Mouse (Mus musculus) NIH3T3 (cell line): ENCODE measurements around the gene Pnpla2.
A peak's percentile ranks its signal among the peaks of the same experiment; 100 is the strongest.

Experiments
- DNase-seq: peaks from one replicate; pipeline ENCODE4 v3.0.0-alpha.2; 2012; ENCODE audit warnings: low read depth

Gene Pnpla2

GRCm38 (mm10) chr7:141467230-141468030 lies 12.4 kb downstream of the Pnpla2 start, which contains the start of gene Cd151:
Gene Cd151, plus strand, starts transcription at chr7:141467392.
- DNase-seq: peak; percentile 94

- DNase-seq: peak; percentile 64
These were observed 13.1 kb downstream of the Pnpla2 start for GRCm38 (mm10) chr7:141468164-141468521.

GRCm38 (mm10) chr7:141468522-141469211 lies 13.7 kb downstream of the Pnpla2 start:
- peak; percentile 85 for DNase-seq

- DNase-seq: no peak
These were observed 14.4 kb downstream of the Pnpla2 start for GRCm38 (mm10) chr7:141469352-141469751.

- DNase-seq: no peak
These were observed 15.1 kb downstream of the Pnpla2 start for GRCm38 (mm10) chr7:141469901-141470636.

- DNase-seq: no peak
These were observed 15.6 kb downstream of the Pnpla2 start for GRCm38 (mm10) chr7:141470637-141470944.

- no peak for DNase-seq
These were observed 16.2 kb downstream of the Pnpla2 start for GRCm38 (mm10) chr7:141471236-141471635.

GRCm38 (mm10) chr7:141472226-141472625 lies 17.2 kb downstream of the Pnpla2 start:
- no peak for DNase-seq

- DNase-seq: no peak
These were observed 17.8 kb downstream of the Pnpla2 start for GRCm38 (mm10) chr7:141472763-141473162.

- DNase-seq: no peak
These were observed 19.2 kb downstream of the Pnpla2 start for GRCm38 (mm10) chr7:141474160-141474559.

- DNase-seq: peak; percentile 88
These were observed 20.2 kb downstream of the Pnpla2 start, which contains the start of the genes Polr2l and Tspan4 for GRCm38 (mm10) chr7:141475011-141475804. Gene Polr2l, minus strand, starts transcription at chr7:141475132. Gene Tspan4, plus strand, starts transcription at chr7:141475240.

GRCm38 (mm10) chr7:141475805-141476158 lies 20.8 kb downstream of the Pnpla2 start:
- peak; percentile 33 for DNase-seq

GRCm38 (mm10) chr7:141476226-141476980 lies 21.4 kb downstream of the Pnpla2 start:
- peak; percentile 91 for DNase-seq

- peak; percentile 76 for DNase-seq
These were observed 22.0 kb downstream of the Pnpla2 start for GRCm38 (mm10) chr7:141476981-141477370.

- peak; percentile 52 for DNase-seq
These were observed 22.7 kb downstream of the Pnpla2 start for GRCm38 (mm10) chr7:141477578-141478269.

- no peak for DNase-seq
These were observed 23.3 kb downstream of the Pnpla2 start for GRCm38 (mm10) chr7:141478270-141478748.

- peak; percentile 77 for DNase-seq
These were observed 26.0 kb downstream of the Pnpla2 start for GRCm38 (mm10) chr7:141480842-141481497.

- no peak for DNase-seq
These were observed 26.8 kb downstream of the Pnpla2 start for GRCm38 (mm10) chr7:141481498-141482401.

GRCm38 (mm10) chr7:141482531-141483024 lies 27.6 kb downstream of the Pnpla2 start:
- DNase-seq: no peak
